Mouse (Mus musculus): Measurements from ENCODE around the gene Capn7. TPM values are rescaled to one million over a fixed set of nuclear protein-coding genes. Genes with fewer than 3 reads are reported as not detected.

Capn7 gene
- total and polyA plus RNA-seq, 2 experiments from 2014 or later = 55.9 to 73.7 TPM

GRCm38 (mm10) chr14:31407911-31408604, 71.6 kb downstream of the Capn7 start:
- 85% methylated on average over 6 of the region's 6 CpGs for WGBS

GRCm38 (mm10) chr14:31408666-31409065, 72.2 kb downstream of the Capn7 start:
- Histone ChIP-seq H3K4me2 (ENCODE audit: low read depth, low read length, poor library complexity, severe bottlenecking) (no peak overlapping the region), H3K4me1 (ENCODE audit: insufficient read depth, low read length) (no peaks in the 10 kb centered on the region), H3K4me3 (ENCODE audit: low read depth, low read length) (no peak overlapping the region), H3K27ac (ENCODE audit: low read depth, low read length) (no peak overlapping the region), H3K9ac (replicated peaks; ENCODE audit: low read length, poor library complexity, severe bottlenecking) (no peak overlapping the region), H3K27me3 (ENCODE audit: insufficient read depth, low read length) (no peaks in the 10 kb centered on the region), H3K36me3 (ENCODE audit: insufficient read depth, low read length) (peaks cover 37% of the 10 kb centered on the region), H3K9me3 (ENCODE audit: low read length) (no peaks in the 10 kb centered on the region)
- TF ChIP-seq CTCF (IDR thresholded peaks at IDR 0.05) = no peak
- ATAC-seq (ENCODE audit: low FRiP score) (no peak), DNase-seq (ENCODE audit: low spot score) (no peak)
- WGBS = 62% methylated on average over 8 of the region's 8 CpGs

More at GRCm38 (mm10) chr14:31407911-31408604, 71.6 kb downstream of the Capn7 start:
- Histone ChIP-seq H3K4me3 (ENCODE audit: low read depth, low read length) (no peak overlapping the region), H3K27ac (ENCODE audit: low read depth, low read length) (no peak overlapping the region), H3K4me2 (ENCODE audit: low read depth, low read length, poor library complexity, severe bottlenecking) (no peak overlapping the region), H3K9ac (replicated peaks; ENCODE audit: low read length, poor library complexity, severe bottlenecking) (no peak overlapping the region), H3K4me1 (ENCODE audit: insufficient read depth, low read length) (no peaks in the 10 kb centered on the region), H3K9me3 (ENCODE audit: low read length) (no peaks in the 10 kb centered on the region), H3K36me3 (ENCODE audit: insufficient read depth, low read length) (peaks cover 36% of the 10 kb centered on the region), H3K27me3 (ENCODE audit: insufficient read depth, low read length) (no peaks in the 10 kb centered on the region)
- ATAC-seq (ENCODE audit: low FRiP score) = no peak
- DNase-seq (ENCODE audit: low spot score) = no peak
- no peak for TF ChIP-seq CTCF (IDR thresholded peaks at IDR 0.05)

- Histone ChIP-seq H3K27me3 (ENCODE audit: insufficient read depth, low read length) (no peaks in the 10 kb centered on the region), H3K4me3 (ENCODE audit: low read depth, low read length) (no peak overlapping the region), H3K36me3 (ENCODE audit: insufficient read depth, low read length) (peaks cover 36% of the 10 kb centered on the region), H3K9ac (replicated peaks; ENCODE audit: low read length, poor library complexity, severe bottlenecking) (no peak overlapping the region), H3K27ac (ENCODE audit: low read depth, low read length) (no peak overlapping the region), H3K4me1 (ENCODE audit: insufficient read depth, low read length) (peaks cover under 1% of the 10 kb centered on the region), H3K9me3 (ENCODE audit: low read length) (no peaks in the 10 kb centered on the region), H3K4me2 (ENCODE audit: low read depth, low read length, poor library complexity, severe bottlenecking) (no peak overlapping the region)
- ATAC-seq (ENCODE audit: low FRiP score) = no peak
- no peak for DNase-seq (ENCODE audit: low spot score)
- WGBS = 87% methylated on average over 9 of the region's 9 CpGs
- no peak for TF ChIP-seq CTCF (IDR thresholded peaks at IDR 0.05)
Observed at GRCm38 (mm10) chr14:31410123-31410724, 73.8 kb downstream of the Capn7 start.

- Histone ChIP-seq H3K4me1 (ENCODE audit: insufficient read depth, low read length) (peaks cover 2% of the 10 kb centered on the region), H3K9me3 (ENCODE audit: low read length) (no peaks in the 10 kb centered on the region), H3K27ac (ENCODE audit: low read depth, low read length) (no peak overlapping the region), H3K36me3 (ENCODE audit: insufficient read depth, low read length) (peaks cover 31% of the 10 kb centered on the region), H3K9ac (replicated peaks; ENCODE audit: low read length, poor library complexity, severe bottlenecking) (no peak overlapping the region), H3K27me3 (ENCODE audit: insufficient read depth, low read length) (no peaks in the 10 kb centered on the region), H3K4me2 (ENCODE audit: low read depth, low read length, poor library complexity, severe bottlenecking) (no peak overlapping the region), H3K4me3 (ENCODE audit: low read depth, low read length) (no peak overlapping the region)
- WGBS = 89% methylated on average over 4 of the region's 4 CpGs
- no peak for DNase-seq (ENCODE audit: low spot score)
- no peak for ATAC-seq (ENCODE audit: low FRiP score)
- TF ChIP-seq CTCF (IDR thresholded peaks at IDR 0.05) = no peak
Observed at GRCm38 (mm10) chr14:31410737-31411136, 74.3 kb downstream of the Capn7 start.

GRCm38 (mm10) chr14:31412651-31413056, 76.2 kb downstream of the Capn7 start:
- H3K4me1 ChIP-seq (ENCODE audit: insufficient read depth, low read length) = peaks cover 2% of the 10 kb centered on the region
- no peak overlapping the region for H3K4me3 ChIP-seq (ENCODE audit: low read depth, low read length)
- WGBS = 79% methylated on average over 10 of the region's 10 CpGs
- H3K4me2 ChIP-seq (ENCODE audit: low read depth, low read length, poor library complexity, severe bottlenecking) = no peak overlapping the region
- no peak for DNase-seq (ENCODE audit: low spot score)
- H3K27me3 ChIP-seq (ENCODE audit: insufficient read depth, low read length) = no peaks in the 10 kb centered on the region
- no peak overlapping the region for H3K27ac ChIP-seq (ENCODE audit: low read depth, low read length)
- no peak for TF ChIP-seq CTCF (IDR thresholded peaks at IDR 0.05)
- peaks cover 25% of the 10 kb centered on the region for H3K36me3 ChIP-seq (ENCODE audit: insufficient read depth, low read length)
- no peaks in the 10 kb centered on the region for H3K9me3 ChIP-seq (ENCODE audit: low read length)
- no peak overlapping the region for H3K9ac ChIP-seq (replicated peaks; ENCODE audit: low read length, poor library complexity, severe bottlenecking)
- ATAC-seq (ENCODE audit: low FRiP score) = no peak

GRCm38 (mm10) chr14:31413475-31414086, 77.1 kb downstream of the Capn7 start:
- H3K27me3 ChIP-seq (ENCODE audit: insufficient read depth, low read length) = no peaks in the 10 kb centered on the region
- H3K9ac ChIP-seq (replicated peaks; ENCODE audit: low read length, poor library complexity, severe bottlenecking) = no peak overlapping the region
- TF ChIP-seq CTCF (IDR thresholded peaks at IDR 0.05) = no peak
- DNase-seq (ENCODE audit: low spot score) (no peak), ATAC-seq (ENCODE audit: low FRiP score) (no peak)
- peaks cover 2% of the 10 kb centered on the region for H3K4me1 ChIP-seq (ENCODE audit: insufficient read depth, low read length)
- 30% methylated on average over 6 of the region's 6 CpGs for WGBS
- no peaks in the 10 kb centered on the region for H3K9me3 ChIP-seq (ENCODE audit: low read length)
- H3K27ac ChIP-seq (ENCODE audit: low read depth, low read length) = no peak overlapping the region
- H3K36me3 ChIP-seq (ENCODE audit: insufficient read depth, low read length) = peaks cover 23% of the 10 kb centered on the region
- H3K4me3 ChIP-seq (ENCODE audit: low read depth, low read length) = no peak overlapping the region
- no peak overlapping the region for H3K4me2 ChIP-seq (ENCODE audit: low read depth, low read length, poor library complexity, severe bottlenecking)
